Mouse (Mus musculus) CD8-positive naive resting alpha-beta T cell, adult 2 months (primary cell): Measurements from ENCODE around the gene Sct.

Experiments used
- DNase-seq, 2 experiments: peaks; one replicate each; pipeline ENCODE4 v3.0.0; 2022; ENCODE audit warnings: low read depth in 2 of 2, low spot score in 2 of 2

The Sct gene

GRCm38 (mm10) chr7:141278766-141279590 lies at the start of gene Sct:
Gene Sct, minus strand, starts transcription at chr7:141279133.
- peak in 1 of 2 experiments; percentile 20 for DNase-seq

- no peak for DNase-seq
These were observed 49.5 kb upstream of the Sct start for GRCm38 (mm10) chr7:141328373-141328990.

GRCm38 (mm10) chr7:141327469-141328372 lies 48.8 kb upstream of the Sct start, which contains the start of the genes Deaf1 and Tmem80:
Gene Deaf1, minus strand, starts transcription at chr7:141327690.
Gene Tmem80, plus strand, starts transcription at chr7:141327739.
- peak; percentile 97 to 98 for DNase-seq

GRCm38 (mm10) chr7:141326546-141327446 lies 47.9 kb upstream of the Sct start:
- peak; percentile 8 to 36 for DNase-seq

GRCm38 (mm10) chr7:141324686-141325085 lies 45.8 kb upstream of the Sct start:
- no peak for DNase-seq

- no peak for DNase-seq
These were observed 40.5 kb upstream of the Sct start for GRCm38 (mm10) chr7:141319446-141319845.

GRCm38 (mm10) chr7:141317619-141318132 lies 38.7 kb upstream of the Sct start:
- no peak for DNase-seq

- peak; percentile 56 to 75 for DNase-seq
These were observed 37.0 kb upstream of the Sct start for GRCm38 (mm10) chr7:141315974-141316373.

GRCm38 (mm10) chr7:141315076-141315475 lies 36.1 kb upstream of the Sct start:
- no peak for DNase-seq

GRCm38 (mm10) chr7:141314416-141314815 lies 35.5 kb upstream of the Sct start:
- DNase-seq = no peak

- DNase-seq = no peak
These were observed 25.6 kb upstream of the Sct start for GRCm38 (mm10) chr7:141304537-141304936.

GRCm38 (mm10) chr7:141302702-141303268 lies 23.9 kb upstream of the Sct start:
- peak; percentile 32 to 46 for DNase-seq

- no peak for DNase-seq
These were observed 22.5 kb upstream of the Sct start for GRCm38 (mm10) chr7:141301386-141301785.

GRCm38 (mm10) chr7:141299175-141299574 lies 20.2 kb upstream of the Sct start:
- DNase-seq = no peak

- DNase-seq = no peak
These were observed 19.2 kb upstream of the Sct start for GRCm38 (mm10) chr7:141297926-141298650.

GRCm38 (mm10) chr7:141294479-141294878 lies 15.5 kb upstream of the Sct start:
- DNase-seq = no peak

- DNase-seq = no peak
These were observed 15.0 kb upstream of the Sct start for GRCm38 (mm10) chr7:141293852-141294471.

- DNase-seq = no peak
These were observed 13.9 kb upstream of the Sct start for GRCm38 (mm10) chr7:141292583-141293388.
